Mouse (Mus musculus) midbrain, postnatal 0 days (tissue): Measurements from ENCODE around the gene Wdr18. TPM values are rescaled to one million over a fixed set of nuclear protein-coding genes. Genes with fewer than 3 reads are reported as not detected.
"Not testable (repeated sequence)": the region's sequence is repeated elsewhere in the genome, so short reads cannot be mapped to it uniquely, and the experiment has no call there.

Experiments used
- ATAC-seq: fragments of 200-750 bp; cut with Nextera tagmentation; 2 replicates; pipeline ENCODE4 v1.8.0; 2017; ENCODE audit warnings: moderate number of reproducible peaks, mild to moderate bottlenecking, moderate TSS enrichment, moderate library complexity; ENCODE audit not compliant: low FRiP score
- DNase-seq: peaks from one replicate; pipeline ENCODE4 v3.0.0-alpha.2; 2015; ENCODE audit warnings: low spot score
- H3K27ac ChIP-seq: fragments of 300-500 bp; sonication (generic); 2 replicates; pipeline ENCODE4 v1.5.1; 2014; ENCODE audit warnings: low read depth, mild to moderate bottlenecking, low read length, mixed read lengths
- H3K27me3 ChIP-seq: fragments of 300-500 bp; sonication (generic); 2 replicates; pipeline ENCODE4 v1.6.1; 2014; ENCODE audit warnings: low read length, control low read depth, mixed read lengths; ENCODE audit not compliant: insufficient read depth
- H3K36me3 ChIP-seq: fragments of 300-500 bp; sonication (generic); 2 replicates; pipeline ENCODE4 v1.6.1; 2014; ENCODE audit warnings: low read length, control low read depth, mixed read lengths; ENCODE audit not compliant: insufficient read depth
- H3K4me1 ChIP-seq: fragments of 300-500 bp; sonication (generic); 2 replicates; pipeline ENCODE4 v1.6.1; 2014; ENCODE audit warnings: mild to moderate bottlenecking, control low read depth, antibody characterized with exemption, low read length, mixed read lengths; ENCODE audit not compliant: insufficient read depth
- H3K4me2 ChIP-seq: fragments of 300-500 bp; sonication (generic); 2 replicates; pipeline ENCODE4 v1.6.1; 2014; ENCODE audit warnings: low read depth, mild to moderate bottlenecking, low read length, mixed read lengths; ENCODE audit not compliant: poor library complexity, severe bottlenecking
- H3K4me3 ChIP-seq: fragments of 300-500 bp; sonication (generic); 2 replicates; pipeline ENCODE4 v1.5.1; 2014; ENCODE audit warnings: low read depth, mild to moderate bottlenecking, low read length, moderate library complexity
- H3K9ac ChIP-seq: fragments of 300-500 bp; sonication (generic); replicated peaks from 2 replicates; pipeline ENCODE4 v1.6.1; 2014; ENCODE audit warnings: mild to moderate bottlenecking, low read length, moderate library complexity, mixed read lengths; ENCODE audit not compliant: poor library complexity, severe bottlenecking
- H3K9me3 ChIP-seq: fragments of 300-500 bp; sonication (generic); 2 replicates; pipeline ENCODE4 v1.6.1; 2016; ENCODE audit warnings: low read length, control low read depth
- CTCF ChIP-seq: IDR thresholded peaks from 2 replicates; pipeline ENCODE4 v1.5.1; 2016; ENCODE audit warnings: antibody characterized with exemption, mild to moderate bottlenecking
- WGBS: fragments of 180-500 bp; shearing (Covaris S2); extraction: QIAGEN DNeasy Blood & Tissue Kit; methylation state at CpG from one replicate; pipeline ENCODE4 v1.1.7; 2014; 5-methylcytosine and 5-hydroxymethylcytosine counted together
- polyA plus RNA-seq: library from polyadenylated mRNA; unstranded; fragments of >200 nt; fragmentation: Nextera tagmentation; extraction: Ambion mirVana; gene quantifications from 2 replicates; pipeline ENCODE4 v1.2.1, GENCODE M21; 2015
- total RNA-seq: library from RNA; depleted of rRNA; stranded (reverse); fragments of >200 nt; gene quantifications from 2 replicates; pipeline ENCODE4 v1.2.3, GENCODE M21; 2014

The Wdr18 gene
- total and polyA plus RNA-seq, 2 experiments from 2014 or later: 72.6 to 102 TPM

GRCm38 (mm10) chr10:79949873-79950272 is 10.1 kb upstream of the Wdr18 start:
- no peak overlapping the region for H3K4me2 ChIP-seq
- 91% methylated on average over 4 of the region's 4 CpGs for WGBS
- H3K4me3 ChIP-seq: no peak overlapping the region
- TF ChIP-seq CTCF: no peak
- H3K27ac ChIP-seq: no peak overlapping the region
- H3K36me3 ChIP-seq: peaks cover 28% of the 10 kb centered on the region
- no peak overlapping the region for H3K9ac ChIP-seq
- H3K27me3 ChIP-seq: no peaks in the 10 kb centered on the region
- H3K4me1 ChIP-seq: no peaks in the 10 kb centered on the region
- H3K9me3 ChIP-seq: no peaks in the 10 kb centered on the region
- DNase-seq (no peak), ATAC-seq (no peak)

GRCm38 (mm10) chr10:79950661-79951060 is 9.3 kb upstream of the Wdr18 start:
- WGBS: 86% methylated on average over 18 of the region's 18 CpGs
- Histone ChIP-seq H3K27me3 (no peaks in the 10 kb centered on the region), H3K9ac (no peak overlapping the region), H3K9me3 (no peaks in the 10 kb centered on the region), H3K4me1 (no peaks in the 10 kb centered on the region), H3K36me3 (peaks cover 28% of the 10 kb centered on the region), H3K4me2 (no peak overlapping the region), H3K4me3 (no peak overlapping the region), H3K27ac (no peak overlapping the region)
- DNase-seq: no peak
- no peak for ATAC-seq
- TF ChIP-seq CTCF: no peak

GRCm38 (mm10) chr10:79953946-79954345 is 6.0 kb upstream of the Wdr18 start:
- TF ChIP-seq CTCF: peak; percentile 59
- H3K9me3 ChIP-seq: no peaks in the 10 kb centered on the region
- H3K4me2 ChIP-seq: no peak overlapping the region
- no peak for ATAC-seq
- H3K27me3 ChIP-seq: no peaks in the 10 kb centered on the region
- H3K4me3 ChIP-seq: no peak overlapping the region
- H3K4me1 ChIP-seq: no peaks in the 10 kb centered on the region
- peaks cover 24% of the 10 kb centered on the region for H3K36me3 ChIP-seq
- no peak overlapping the region; the same call in 1 of the 2 replicates for H3K27ac ChIP-seq
- no peak for DNase-seq
- WGBS: 85% methylated on average over 6 of the region's 6 CpGs
- no peak overlapping the region for H3K9ac ChIP-seq

- TF ChIP-seq CTCF: no peak
- H3K36me3 ChIP-seq: peaks cover 16% of the 10 kb centered on the region
- WGBS: 70% methylated on average over 9 of the region's 9 CpGs
- no peak overlapping the region for H3K27ac ChIP-seq
- DNase-seq (no peak), ATAC-seq (no peak)
- no peak overlapping the region for H3K4me3 ChIP-seq
- H3K4me1 ChIP-seq: no peaks in the 10 kb centered on the region; the same call in 1 of the 2 replicates
- peak overlapping the region; percentile 2; the same call in 1 of the 2 replicates for H3K9ac ChIP-seq
- H3K27me3 ChIP-seq: no peaks in the 10 kb centered on the region
- no peak overlapping the region for H3K4me2 ChIP-seq
- no peaks in the 10 kb centered on the region for H3K9me3 ChIP-seq
These were observed 4.3 kb upstream of the Wdr18 start for GRCm38 (mm10) chr10:79955691-79956090.

GRCm38 (mm10) chr10:79956643-79957154 is 3.3 kb upstream of the Wdr18 start:
- H3K4me2 ChIP-seq: no peak overlapping the region
- no peaks in the 10 kb centered on the region for H3K9me3 ChIP-seq
- H3K9ac ChIP-seq: no peak overlapping the region
- peaks cover 4% of the 10 kb centered on the region; the same call in 1 of the 2 replicates for H3K4me1 ChIP-seq
- H3K27ac ChIP-seq: no peak overlapping the region
- 22% methylated on average over 4 of the region's 4 CpGs for WGBS
- TF ChIP-seq CTCF: no peak
- no peak for DNase-seq
- peaks cover 7% of the 10 kb centered on the region for H3K36me3 ChIP-seq
- no peaks in the 10 kb centered on the region for H3K27me3 ChIP-seq
- ATAC-seq: no peak
- no peak overlapping the region for H3K4me3 ChIP-seq

- peaks cover 4% of the 10 kb centered on the region; the same call in 1 of the 2 replicates for H3K4me1 ChIP-seq
- H3K4me2 ChIP-seq: no peak overlapping the region
- H3K9ac ChIP-seq: no peak overlapping the region
- no peak overlapping the region for H3K27ac ChIP-seq
- TF ChIP-seq CTCF: peak; percentile 78
- H3K36me3 ChIP-seq: peaks cover 1% of the 10 kb centered on the region
- DNase-seq (peak; percentile 55), ATAC-seq (no peak)
- no peak overlapping the region for H3K4me3 ChIP-seq
- H3K27me3 ChIP-seq: no peaks in the 10 kb centered on the region
- 11% methylated on average over 21 of the region's 21 CpGs for WGBS
- H3K9me3 ChIP-seq: no peaks in the 10 kb centered on the region
These were observed 1.7 kb upstream of the Wdr18 start for GRCm38 (mm10) chr10:79958140-79958816.

GRCm38 (mm10) chr10:79959412-79959811 is 540 bp upstream of the Wdr18 start:
- peak overlapping the region; percentile 83 for H3K4me2 ChIP-seq
- H3K9me3 ChIP-seq, H3K4me1 ChIP-seq, H3K27ac ChIP-seq, H3K27me3 ChIP-seq, H3K9ac ChIP-seq, DNase-seq, ATAC-seq: not testable (repeated sequence)
- H3K36me3 ChIP-seq: peaks cover 12% of the 10 kb centered on the region
- 34% methylated on average over 10 of the region's 10 CpGs for WGBS
- peak overlapping the region; percentile 77; the same call in 1 of the 2 replicates for H3K4me3 ChIP-seq
